Mouse (Mus musculus): ENCODE data around the gene Hdgfl1. TPM values are rescaled to one million over a fixed set of nuclear protein-coding genes. Genes with fewer than 3 reads are reported as not detected.

Hdgfl1 gene
- polyA plus RNA-seq, 1 experiment from 2014 or later = not detected

DNA sequence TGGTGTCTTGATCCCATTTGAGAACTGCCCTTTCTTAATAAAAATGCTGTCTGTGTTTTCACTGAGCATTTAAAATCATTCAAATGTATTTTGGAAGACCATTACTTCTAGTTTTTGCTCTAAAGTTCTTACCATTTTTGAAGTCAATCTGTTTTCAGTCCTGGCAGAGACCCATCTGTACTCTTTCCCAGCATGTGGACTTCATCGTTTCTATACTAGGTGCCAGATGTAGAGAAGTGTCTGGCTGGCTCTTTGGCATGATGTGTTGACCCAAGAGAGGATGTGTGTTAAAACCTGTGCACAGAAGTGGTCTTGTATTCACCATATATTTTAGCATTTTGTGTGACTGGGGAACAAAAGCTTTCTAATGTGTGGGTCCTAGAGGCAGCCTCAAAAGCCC is 25.9 kb downstream of the Hdgfl1 start:
- Histone ChIP-seq H3K9ac (ENCODE audit: low read length) (no peak overlapping the region), H3K4me1 (ENCODE audit: control insufficient read depth, insufficient read depth, low read length) (peaks cover 8% of the 10 kb centered on the region), H3K27ac (ENCODE audit: low read depth, low read length) (no peak overlapping the region), H3K27me3 (ENCODE audit: control insufficient read depth, insufficient read depth, low read length) (no peaks in the 10 kb centered on the region), H3K4me2 (no peak overlapping the region), H3K4me3 (ENCODE audit: low read depth, low read length) (no peak overlapping the region), H3K9me3 (ENCODE audit: control insufficient read depth, low read length) (no peaks in the 10 kb centered on the region), H3K36me3 (ENCODE audit: control insufficient read depth, insufficient read depth, low read length) (no peaks in the 10 kb centered on the region)
- ATAC-seq (ENCODE audit: low FRiP score) (no peak), DNase-seq (ENCODE audit: low spot score, missing footprints) (no peak)
- 80% methylated on average over 1 of the region's 1 CpGs for WGBS

DNA sequence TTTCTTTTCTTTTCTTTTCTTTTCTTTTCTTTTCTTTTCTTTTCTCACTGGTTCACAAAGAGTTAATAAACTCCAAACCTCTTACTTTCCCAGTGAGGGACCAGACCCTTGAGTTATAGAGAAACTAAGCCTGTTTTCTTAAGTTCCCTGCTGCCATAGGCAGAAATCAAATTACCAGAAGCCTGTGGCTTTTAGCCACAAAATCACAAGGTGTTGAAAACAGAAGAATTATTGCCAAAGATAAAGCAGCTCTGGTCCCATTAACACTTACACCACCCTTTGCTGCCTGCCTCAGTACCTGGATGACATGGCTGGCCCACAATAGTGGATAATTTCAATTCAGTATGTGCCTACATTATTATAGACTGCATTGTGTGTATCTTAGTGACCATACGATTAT is 35.0 kb downstream of the Hdgfl1 start:
- no peaks in the 10 kb centered on the region for H3K27me3 ChIP-seq (ENCODE audit: control insufficient read depth, insufficient read depth, low read length)
- H3K4me1 ChIP-seq (ENCODE audit: control insufficient read depth, insufficient read depth, low read length) = no peaks in the 10 kb centered on the region
- 85% methylated on average over 1 of the region's 1 CpGs for WGBS
- no peak overlapping the region for H3K9ac ChIP-seq (ENCODE audit: low read length)
- ATAC-seq (ENCODE audit: low FRiP score) (no peak), DNase-seq (ENCODE audit: low spot score, missing footprints) (peak; percentile 74)
- H3K4me2 ChIP-seq = no peak overlapping the region
- H3K27ac ChIP-seq (ENCODE audit: low read depth, low read length) = no peak overlapping the region
- H3K36me3 ChIP-seq (ENCODE audit: control insufficient read depth, insufficient read depth, low read length) = no peaks in the 10 kb centered on the region
- no peak overlapping the region for H3K4me3 ChIP-seq (ENCODE audit: low read depth, low read length)
- no peaks in the 10 kb centered on the region for H3K9me3 ChIP-seq (ENCODE audit: control insufficient read depth, low read length)

DNA sequence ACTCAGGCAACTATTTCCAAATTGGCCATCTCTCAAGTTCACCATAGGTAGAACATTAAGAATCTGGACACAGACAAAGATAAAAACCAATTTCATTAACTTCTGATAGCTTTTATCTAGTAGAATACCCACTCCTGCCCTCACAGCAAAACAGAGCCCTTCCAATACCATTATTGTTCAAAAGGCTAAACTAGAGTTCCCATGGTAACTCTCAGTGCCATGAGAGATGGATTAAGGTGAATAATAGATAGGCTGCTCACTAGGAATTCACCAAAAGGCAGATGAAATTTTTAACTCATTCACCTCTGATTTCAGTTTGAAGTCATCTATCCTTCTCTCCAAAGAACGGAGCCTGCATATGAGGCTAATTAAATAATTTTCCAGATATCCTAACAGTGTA is 45.7 kb downstream of the Hdgfl1 start:
- H3K4me3 ChIP-seq (ENCODE audit: low read depth, low read length) = no peak overlapping the region
- H3K36me3 ChIP-seq (ENCODE audit: control insufficient read depth, insufficient read depth, low read length) = no peaks in the 10 kb centered on the region
- H3K27me3 ChIP-seq (ENCODE audit: control insufficient read depth, insufficient read depth, low read length) = no peaks in the 10 kb centered on the region
- H3K9me3 ChIP-seq (ENCODE audit: control insufficient read depth, low read length) = no peaks in the 10 kb centered on the region
- no peak overlapping the region for H3K27ac ChIP-seq (ENCODE audit: low read depth, low read length)
- ATAC-seq (ENCODE audit: low FRiP score) = no peak
- H3K9ac ChIP-seq (ENCODE audit: low read length) = no peak overlapping the region
- no peak overlapping the region for H3K4me2 ChIP-seq
- peak; percentile 41 for DNase-seq (ENCODE audit: low spot score, missing footprints)
- no peaks in the 10 kb centered on the region for H3K4me1 ChIP-seq (ENCODE audit: control insufficient read depth, insufficient read depth, low read length)
- 75% methylated on average over 1 of the region's 1 CpGs for WGBS

DNA sequence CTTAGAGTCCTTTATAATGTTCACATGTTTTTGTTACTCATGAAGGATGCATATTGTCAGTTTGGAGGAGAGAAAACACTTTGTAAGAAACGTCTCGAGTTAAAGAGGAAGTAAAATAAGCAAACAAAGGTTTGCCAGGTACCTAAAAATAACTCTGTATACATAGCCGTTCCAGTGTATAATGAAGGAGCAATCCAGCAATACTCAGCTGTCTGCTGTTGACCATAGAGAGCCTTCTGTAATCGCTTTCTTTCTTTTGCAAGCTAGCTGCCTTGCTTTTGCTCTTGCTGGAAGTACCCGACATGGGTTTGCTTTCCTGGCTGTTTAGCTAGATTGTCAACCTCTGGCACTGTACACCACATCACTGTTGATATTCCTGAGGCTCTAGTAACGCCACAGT is 48.6 kb downstream of the Hdgfl1 start:
- Histone ChIP-seq H3K36me3 (ENCODE audit: control insufficient read depth, insufficient read depth, low read length) (no peaks in the 10 kb centered on the region), H3K27me3 (ENCODE audit: control insufficient read depth, insufficient read depth, low read length) (no peaks in the 10 kb centered on the region), H3K9ac (ENCODE audit: low read length) (no peak overlapping the region), H3K4me2 (no peak overlapping the region), H3K27ac (ENCODE audit: low read depth, low read length) (no peak overlapping the region), H3K4me1 (ENCODE audit: control insufficient read depth, insufficient read depth, low read length) (no peaks in the 10 kb centered on the region), H3K9me3 (ENCODE audit: control insufficient read depth, low read length) (no peaks in the 10 kb centered on the region), H3K4me3 (ENCODE audit: low read depth, low read length) (no peak overlapping the region)
- WGBS = 74% methylated on average over 6 of the region's 6 CpGs
- ATAC-seq (ENCODE audit: low FRiP score) (no peak), DNase-seq (ENCODE audit: low spot score, missing footprints) (no peak)

DNA sequence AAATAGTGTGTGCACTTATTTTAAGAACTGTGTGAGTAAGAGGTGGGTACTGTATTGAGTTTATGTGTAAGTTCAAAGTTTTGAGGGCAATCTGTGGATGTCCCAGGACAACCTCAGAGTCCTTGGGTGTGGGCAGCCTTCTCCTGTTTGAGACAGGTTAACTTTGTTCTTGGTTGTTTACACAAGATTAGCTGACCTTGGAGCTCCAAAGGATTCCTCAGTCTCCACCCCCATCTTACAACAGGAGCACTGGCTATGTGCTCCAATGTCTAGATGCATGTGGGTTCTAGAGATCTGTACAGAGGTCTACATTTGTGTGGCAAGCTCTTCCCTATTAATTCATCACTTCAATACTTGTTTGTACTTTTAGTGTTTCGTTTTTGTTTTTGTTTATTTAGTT is 49.0 kb downstream of the Hdgfl1 start:
- ATAC-seq (ENCODE audit: low FRiP score) (no peak), DNase-seq (ENCODE audit: low spot score, missing footprints) (no peak)
- Histone ChIP-seq H3K36me3 (ENCODE audit: control insufficient read depth, insufficient read depth, low read length) (no peaks in the 10 kb centered on the region), H3K27ac (ENCODE audit: low read depth, low read length) (no peak overlapping the region), H3K4me1 (ENCODE audit: control insufficient read depth, insufficient read depth, low read length) (no peaks in the 10 kb centered on the region), H3K27me3 (ENCODE audit: control insufficient read depth, insufficient read depth, low read length) (no peaks in the 10 kb centered on the region), H3K9ac (ENCODE audit: low read length) (no peak overlapping the region), H3K9me3 (ENCODE audit: control insufficient read depth, low read length) (no peaks in the 10 kb centered on the region), H3K4me3 (ENCODE audit: low read depth, low read length) (no peak overlapping the region), H3K4me2 (no peak overlapping the region)
- 69% methylated on average over 1 of the region's 1 CpGs for WGBS

DNA sequence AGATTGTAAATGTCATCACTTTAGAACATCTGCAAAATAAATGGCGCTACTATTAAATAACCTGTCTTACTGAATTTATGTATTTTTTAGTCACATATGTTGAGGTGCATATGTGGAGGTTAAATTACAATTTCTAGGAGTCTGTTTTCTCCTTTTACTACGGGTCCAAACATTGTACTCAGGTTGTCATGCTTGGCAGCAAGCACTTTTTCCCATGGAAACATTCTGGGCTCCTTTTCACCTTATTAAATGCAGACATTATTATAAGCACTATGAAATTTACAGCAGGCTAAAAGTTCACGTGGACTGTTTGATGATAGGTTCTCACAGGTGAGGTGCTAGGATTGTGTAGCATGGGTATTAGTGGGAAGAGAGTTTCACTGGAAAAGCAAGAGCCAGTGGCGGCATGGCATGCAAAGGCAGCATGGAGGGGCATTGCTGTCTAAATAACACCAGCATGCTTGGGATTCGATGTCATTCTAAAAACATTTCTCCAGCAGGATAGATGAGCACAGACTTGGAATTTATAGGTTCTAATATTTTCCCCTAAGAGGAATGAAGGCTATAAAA is 50.7 kb downstream of the Hdgfl1 start:
- Histone ChIP-seq H3K4me2 (no peak overlapping the region), H3K9ac (ENCODE audit: low read length) (no peak overlapping the region), H3K4me1 (ENCODE audit: control insufficient read depth, insufficient read depth, low read length) (no peaks in the 10 kb centered on the region), H3K4me3 (ENCODE audit: low read depth, low read length) (no peak overlapping the region), H3K27me3 (ENCODE audit: control insufficient read depth, insufficient read depth, low read length) (no peaks in the 10 kb centered on the region), H3K9me3 (ENCODE audit: control insufficient read depth, low read length) (no peaks in the 10 kb centered on the region), H3K36me3 (ENCODE audit: control insufficient read depth, insufficient read depth, low read length) (no peaks in the 10 kb centered on the region), H3K27ac (ENCODE audit: low read depth, low read length) (no peak overlapping the region)
- no peak for ATAC-seq (ENCODE audit: low FRiP score)
- peak; percentile 49 for DNase-seq (ENCODE audit: low spot score, missing footprints)
- 80% methylated on average over 5 of the region's 5 CpGs for WGBS
